Mouse (Mus musculus): Measurements from ENCODE around the gene Wfdc17.

Gene Wfdc17

DNA sequence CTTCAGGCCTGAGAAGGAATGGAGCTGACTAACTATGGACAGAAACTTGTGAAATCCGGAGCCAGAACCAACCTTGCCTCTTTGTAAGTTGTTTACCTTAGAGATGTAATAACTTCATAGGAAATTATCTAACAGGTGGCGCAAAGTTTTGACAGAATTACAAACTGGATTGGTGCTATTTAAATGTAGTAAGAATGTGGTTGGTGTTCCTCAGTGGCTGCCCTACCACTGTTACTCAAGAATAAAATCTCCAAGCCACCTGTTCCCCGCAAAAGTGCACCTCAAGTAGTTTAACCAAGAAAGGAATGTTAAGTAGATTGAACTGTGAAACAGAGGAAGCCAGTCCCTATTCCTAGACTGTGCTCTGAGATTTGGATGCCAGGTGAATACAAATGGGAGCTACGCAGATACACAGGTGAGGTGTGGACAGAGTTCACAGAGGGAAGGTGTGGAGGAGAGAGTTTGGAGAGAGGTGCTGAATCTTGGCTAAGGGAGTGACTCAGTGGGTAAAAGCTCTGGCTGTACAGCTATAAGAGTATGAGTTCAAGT, 36.7 kb downstream of the Wfdc17 start:
- no peak for DNase-seq (ENCODE audit: low read depth, low spot score)

GRCm38 (mm10) chr11:83741841-83742240, 38.0 kb downstream of the Wfdc17 start:
- DNase-seq (ENCODE audit: low read depth, low spot score) = no peak

DNA sequence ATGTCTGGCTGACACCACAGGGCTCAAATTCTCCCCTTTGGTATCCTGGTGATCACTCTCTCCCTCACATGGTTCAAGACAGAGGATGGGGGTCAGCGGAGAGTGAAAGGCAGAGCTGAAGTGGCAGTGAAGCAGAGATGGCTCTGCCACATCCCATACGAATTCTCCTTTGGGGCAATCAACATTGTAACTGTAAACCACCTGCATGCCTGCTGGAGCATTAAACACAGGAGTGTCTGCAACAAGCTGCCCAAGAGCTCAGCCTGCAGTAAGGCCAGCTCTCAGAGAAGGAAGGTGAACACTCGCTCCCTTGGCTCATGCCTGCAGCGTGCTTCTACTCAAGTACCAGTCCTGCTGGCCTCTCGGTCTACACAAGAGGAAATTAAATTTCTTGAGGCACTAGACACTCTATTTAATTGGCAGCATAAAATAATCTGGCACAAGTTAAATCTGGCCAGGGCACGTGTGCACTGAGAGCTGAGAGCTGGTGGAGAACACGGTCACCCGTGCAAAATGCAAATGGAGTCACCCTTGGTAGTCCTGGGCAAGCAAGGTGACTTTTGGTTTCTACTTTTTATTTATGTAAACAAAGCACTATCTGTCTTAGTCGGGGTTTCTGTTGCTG, 39.1 kb downstream of the Wfdc17 start:
- DNase-seq (ENCODE audit: low read depth, low spot score) = no peak

DNA sequence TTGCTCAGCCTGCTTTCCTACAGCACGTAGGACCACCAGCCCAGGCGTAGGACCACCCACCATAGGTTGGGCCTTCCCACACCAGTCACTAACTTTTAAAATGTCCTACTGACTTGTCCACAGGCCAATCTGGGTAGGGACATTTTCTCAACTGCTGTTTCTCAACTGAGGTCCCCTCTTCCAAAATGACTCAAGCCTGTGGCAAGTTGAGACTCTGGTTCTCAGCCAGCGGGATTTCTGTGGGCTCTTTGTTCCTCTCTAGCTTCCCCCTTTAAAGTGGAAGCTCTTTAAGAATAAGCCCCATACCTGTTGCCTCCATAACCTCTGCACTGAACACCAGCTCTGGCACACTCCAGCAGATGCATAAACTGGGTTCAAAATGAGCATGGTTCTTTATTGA, 39.7 kb downstream of the Wfdc17 start:
- no peak for DNase-seq (ENCODE audit: low read depth, low spot score)

GRCm38 (mm10) chr11:83746152-83746551, 42.4 kb downstream of the Wfdc17 start:
- no peak for DNase-seq (ENCODE audit: low read depth, low spot score)

DNA sequence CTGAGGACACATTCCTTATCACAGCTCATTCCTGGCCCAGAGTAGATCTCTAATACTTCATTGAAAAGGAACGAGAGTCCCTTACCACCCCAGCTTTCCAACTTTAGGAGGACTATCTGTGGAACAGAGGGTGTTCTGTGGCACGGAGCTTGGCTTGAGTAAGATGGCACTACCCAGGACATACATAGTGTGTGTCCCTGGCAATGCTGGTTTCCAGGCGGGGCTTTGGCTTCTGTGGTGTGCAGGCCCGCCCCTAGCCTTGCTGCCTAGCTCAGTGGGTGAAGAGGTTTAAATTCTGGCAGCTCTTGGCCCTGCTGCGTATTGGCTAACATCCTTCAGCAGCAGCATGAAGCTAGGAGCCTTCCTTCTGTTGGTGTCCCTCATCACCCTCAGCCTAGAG, 42.9 kb downstream of the Wfdc17 start, which contains the start of gene Wfdc21:
Gene Wfdc21 (plus strand): TSS at position 260 of the 400 bp plus-strand sequence.
- DNase-seq (ENCODE audit: low read depth, low spot score) = no peak

DNA sequence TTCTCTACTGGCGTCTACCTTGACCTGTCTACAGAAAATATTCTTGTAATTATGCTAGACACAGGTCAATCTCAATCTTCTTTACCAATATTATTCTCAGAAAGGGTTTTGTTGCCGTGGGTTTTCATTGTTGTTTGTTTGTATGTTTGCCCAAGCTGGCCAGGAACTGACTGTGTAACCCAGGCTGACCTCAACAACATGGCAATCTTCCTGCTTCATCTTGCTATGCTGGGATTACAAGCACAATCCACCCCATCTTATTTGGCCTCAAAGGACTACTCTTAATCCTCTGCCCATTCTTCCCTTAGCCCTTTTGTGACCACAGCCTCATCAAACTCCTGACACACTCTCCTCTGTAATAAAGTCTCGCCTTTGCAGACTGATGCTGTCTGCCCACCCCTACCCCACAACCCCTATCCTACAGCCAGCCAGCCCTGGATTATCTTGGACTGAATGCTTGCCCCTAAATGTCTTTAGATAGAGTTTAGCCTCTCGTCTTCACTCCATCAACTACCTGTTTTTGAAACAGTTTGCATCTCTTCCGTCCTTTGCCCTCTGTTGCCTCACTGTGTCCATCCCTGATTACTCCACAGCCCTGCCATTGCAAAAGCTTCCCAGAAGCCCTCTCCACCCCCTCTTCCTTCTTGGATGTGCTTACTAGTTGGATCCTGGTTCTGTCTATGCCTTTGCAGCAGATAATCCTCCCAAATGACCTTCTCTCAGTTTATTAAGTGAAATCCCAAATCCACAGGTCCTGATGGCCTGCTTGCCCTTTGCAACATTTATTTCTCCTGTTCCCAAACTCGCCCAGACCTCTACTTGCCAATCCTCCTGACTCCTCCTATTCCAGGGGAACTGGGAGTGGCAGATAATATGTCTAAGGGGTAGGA, 43.8 kb downstream of the Wfdc17 start:
- DNase-seq (ENCODE audit: low read depth, low spot score) = no peak

- peak; percentile 92 for DNase-seq (ENCODE audit: low read depth, low spot score)
Measured at GRCm38 (mm10) chr11:83753581-83754181, 49.9 kb downstream of the Wfdc17 start, which contains the start of gene Heatr6. Gene Heatr6, plus strand, starts transcription at chr11:83753696.

DNA sequence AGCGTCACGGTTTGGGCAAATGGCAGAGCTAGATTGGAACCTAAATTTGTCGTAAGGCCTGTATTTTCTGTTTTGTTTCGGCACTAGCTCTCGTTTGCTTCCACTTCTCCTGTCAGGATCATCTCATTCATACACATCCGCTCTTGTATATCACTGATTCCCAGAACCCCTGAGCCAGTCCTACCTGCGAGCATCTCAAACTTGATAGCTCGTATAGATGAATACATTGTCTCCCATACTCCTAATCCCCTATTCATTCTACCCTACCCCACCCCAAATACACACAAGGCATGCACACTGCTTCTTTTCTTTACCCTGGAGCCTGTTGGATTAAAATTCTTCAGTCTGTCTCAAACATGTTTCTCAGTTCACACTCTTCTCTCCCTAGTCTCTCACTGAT, 50.4 kb downstream of the Wfdc17 start:
- no peak for DNase-seq (ENCODE audit: low read depth, low spot score)
